Mouse (Mus musculus) monocyte, adult 2 months (primary cell): ENCODE results near the gene Mlycd.

ENCODE experiments used
- DNase-seq, 2 experiments: peaks; one replicate each; pipeline ENCODE4 v3.0.0; 2022; ENCODE audit warnings: low spot score in 2 of 2, low read depth in 1 of 2

Gene Mlycd

DNA sequence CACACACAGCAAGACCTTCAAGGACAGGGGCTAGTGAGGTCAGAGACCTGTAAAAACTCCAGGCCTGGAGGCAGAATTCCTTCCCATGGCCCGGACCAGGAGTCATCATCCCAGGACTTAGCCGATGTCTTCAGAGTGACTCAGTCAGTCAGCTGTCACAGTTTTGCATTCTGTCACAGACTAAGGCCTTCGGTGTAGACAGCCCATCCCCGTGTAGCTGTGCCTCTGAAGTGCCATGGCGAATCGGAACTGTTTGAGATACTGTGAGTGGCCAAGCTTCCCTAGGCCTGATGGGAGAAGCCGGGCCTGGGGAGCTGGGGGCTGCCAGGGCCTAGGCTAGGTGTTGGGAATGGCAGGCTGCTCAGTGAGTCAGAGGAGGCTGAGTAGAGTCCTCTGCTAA, 36.0 kb downstream of the Mlycd start:
- DNase-seq, result no peak

DNA sequence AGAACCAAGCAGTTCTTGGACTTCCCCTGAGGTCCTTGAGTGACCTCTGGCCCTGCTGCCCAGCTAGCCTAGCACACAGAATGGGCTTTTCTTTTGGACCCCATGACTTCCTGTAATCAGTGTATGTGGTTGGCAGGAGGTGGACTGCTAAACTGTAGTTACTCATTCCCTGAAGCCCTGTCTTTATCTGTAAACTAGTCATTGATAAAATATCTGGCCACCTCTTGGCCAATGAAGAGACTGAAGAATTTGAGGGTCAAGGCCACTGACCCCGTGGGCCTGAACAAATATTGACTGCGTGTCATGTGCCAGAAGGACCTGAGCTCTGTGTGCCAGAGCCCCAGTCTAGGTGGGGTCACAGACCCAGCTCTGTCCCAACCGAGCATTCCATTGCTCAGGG, 37.7 kb downstream of the Mlycd start:
- no peak for DNase-seq

DNA sequence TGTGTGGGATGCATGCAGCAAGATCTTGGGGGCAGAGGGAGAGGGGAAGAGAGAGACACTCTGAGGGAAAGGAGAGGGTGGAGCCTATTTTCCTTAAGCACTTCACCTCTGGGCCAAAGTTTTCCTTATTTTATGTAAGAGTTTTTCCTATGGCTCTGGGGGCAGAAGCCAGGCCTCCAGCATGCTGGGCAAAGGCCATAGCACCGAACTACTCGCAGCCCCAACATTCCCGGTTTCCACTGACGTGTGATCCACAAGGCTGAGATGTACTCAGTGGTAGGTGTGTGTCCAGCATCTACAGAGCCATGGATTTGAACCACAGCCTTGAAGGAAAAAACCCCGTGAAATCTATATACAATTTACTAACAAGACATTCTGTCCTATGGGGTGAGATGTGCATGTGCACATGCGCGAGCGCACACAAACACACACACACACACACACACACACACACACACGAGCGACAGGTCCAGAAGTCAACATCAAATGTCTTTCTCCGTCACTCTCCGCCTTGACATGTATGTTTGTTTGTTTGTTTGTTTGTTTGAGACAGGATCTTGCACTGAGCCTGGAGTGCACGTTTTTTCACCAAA, 39.0 kb downstream of the Mlycd start, which contains the start of gene Osgin1:
Gene Osgin1, plus strand, starts transcription at position 543 of the 593 bp plus-strand sequence.
- DNase-seq, result no peak

DNA sequence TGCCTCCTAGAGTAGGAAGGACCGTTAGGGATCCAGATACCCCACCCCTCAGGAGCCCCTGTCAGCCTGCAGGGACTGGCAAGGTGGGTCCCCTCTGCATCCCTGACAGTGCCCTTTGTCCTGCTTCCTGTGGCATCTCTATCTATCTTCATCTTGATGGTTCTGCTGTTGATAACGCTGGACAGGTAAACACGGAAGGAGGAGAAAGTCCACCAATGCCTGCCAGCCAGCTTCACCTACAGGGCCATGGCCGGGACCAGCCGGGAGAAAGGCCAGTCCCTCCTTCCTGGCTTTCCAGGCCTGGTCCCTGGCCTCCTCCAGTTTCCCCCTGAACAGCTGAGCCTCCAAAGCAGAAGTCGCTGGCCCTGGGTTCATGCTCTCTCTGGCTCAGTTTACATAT, 39.9 kb downstream of the Mlycd start:
- no peak for DNase-seq

DNA sequence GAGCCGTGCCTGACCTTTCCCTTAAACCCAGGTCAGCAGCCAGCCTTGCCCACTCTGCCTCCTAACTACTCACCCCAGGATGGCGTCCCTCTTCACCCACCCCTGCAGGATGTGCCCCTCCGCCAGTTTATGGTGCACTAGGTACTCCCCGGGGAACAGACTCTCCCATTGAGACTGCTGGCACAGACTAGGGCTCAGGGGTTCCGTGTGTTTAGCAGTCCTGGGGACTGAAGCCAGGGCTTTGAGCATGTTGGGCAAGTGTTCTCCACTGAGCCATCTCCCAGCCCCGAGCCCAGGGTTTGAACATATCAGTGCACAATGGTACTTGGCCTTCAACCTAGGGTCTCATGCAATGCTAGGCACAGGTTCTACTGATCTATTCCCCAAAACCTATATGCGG, 40.8 kb downstream of the Mlycd start:
- no peak for DNase-seq

DNA sequence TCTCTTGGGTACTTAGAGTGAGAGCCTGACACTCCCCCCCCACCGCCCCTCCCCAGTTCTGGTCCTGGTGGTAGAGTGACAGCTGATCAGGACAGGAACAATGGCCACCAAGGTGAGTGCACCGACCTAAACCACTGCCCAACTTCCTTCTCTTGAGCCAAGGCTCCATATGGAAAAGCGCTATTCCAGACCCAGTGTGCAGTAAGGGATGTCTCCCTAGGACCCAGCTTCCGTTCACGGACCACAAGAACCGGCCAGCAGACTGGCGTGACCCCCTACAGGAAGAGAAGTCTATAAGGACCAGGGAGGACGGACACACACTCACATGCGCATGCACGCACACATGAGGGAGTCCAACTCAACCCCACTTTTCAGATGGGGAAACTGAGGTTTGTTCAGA, 41.7 kb downstream of the Mlycd start:
- DNase-seq, result no peak

DNA sequence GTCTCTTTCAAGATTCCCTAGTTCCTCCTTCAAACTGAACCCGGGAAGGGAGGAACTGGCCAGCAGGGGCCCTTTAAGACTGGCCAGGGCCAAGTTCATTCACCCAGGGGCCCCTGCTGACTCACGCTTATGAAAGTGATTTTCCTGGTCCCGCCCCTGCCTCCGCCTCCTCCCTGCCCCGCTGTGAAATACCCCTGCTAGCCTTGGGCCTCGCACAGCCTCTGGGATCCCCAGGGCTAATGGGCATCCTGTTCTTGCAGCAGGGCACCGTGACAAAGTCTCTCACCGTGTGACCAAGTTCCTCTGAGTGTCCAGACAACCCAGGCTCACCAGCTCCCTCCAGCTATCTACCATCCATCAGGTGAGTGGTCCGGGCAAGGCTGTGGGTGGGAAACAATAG, 42.3 kb downstream of the Mlycd start:
- DNase-seq, result peak; percentile 71 to 84

DNA sequence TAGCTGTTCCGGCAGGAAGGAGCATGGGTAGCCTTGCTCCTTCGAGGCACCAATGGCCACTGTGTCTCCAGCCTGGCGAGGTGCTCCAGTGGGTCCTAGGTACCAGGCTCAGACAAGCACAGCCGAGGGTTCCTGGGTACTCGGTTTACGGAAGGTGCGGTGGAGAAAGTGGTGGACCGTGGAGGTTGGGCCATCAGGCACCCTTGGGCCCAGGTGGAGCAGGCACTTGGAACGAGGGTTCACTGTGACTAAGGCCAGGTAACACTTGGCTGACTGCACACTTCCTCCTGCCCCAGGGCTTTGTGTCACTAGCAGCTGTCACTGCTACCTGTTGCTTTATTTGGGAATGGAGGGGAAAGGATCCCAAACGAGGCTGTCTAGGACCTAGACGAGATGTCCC, 42.8 kb downstream of the Mlycd start:
- DNase-seq, result no peak

DNA sequence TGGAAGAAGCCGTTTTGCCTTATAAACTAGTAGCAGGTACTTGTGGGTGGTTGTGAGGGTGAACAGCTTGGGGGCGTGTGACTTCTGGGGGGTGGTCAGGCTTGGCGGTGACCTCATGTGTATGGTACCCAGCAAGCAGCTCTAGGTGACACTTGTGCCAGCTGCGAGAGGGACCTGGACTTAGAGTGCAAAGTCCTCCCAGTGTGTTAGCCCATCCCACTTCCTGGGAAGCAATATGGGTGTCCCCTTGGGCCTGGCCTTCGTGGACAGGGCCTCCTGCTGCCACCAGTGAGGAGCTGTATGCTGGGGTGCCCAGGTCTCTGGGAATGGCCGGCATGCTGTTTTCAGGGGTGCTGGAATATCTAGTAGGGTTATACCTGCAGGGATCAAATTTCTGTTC, 44.2 kb downstream of the Mlycd start:
- no peak for DNase-seq

DNA sequence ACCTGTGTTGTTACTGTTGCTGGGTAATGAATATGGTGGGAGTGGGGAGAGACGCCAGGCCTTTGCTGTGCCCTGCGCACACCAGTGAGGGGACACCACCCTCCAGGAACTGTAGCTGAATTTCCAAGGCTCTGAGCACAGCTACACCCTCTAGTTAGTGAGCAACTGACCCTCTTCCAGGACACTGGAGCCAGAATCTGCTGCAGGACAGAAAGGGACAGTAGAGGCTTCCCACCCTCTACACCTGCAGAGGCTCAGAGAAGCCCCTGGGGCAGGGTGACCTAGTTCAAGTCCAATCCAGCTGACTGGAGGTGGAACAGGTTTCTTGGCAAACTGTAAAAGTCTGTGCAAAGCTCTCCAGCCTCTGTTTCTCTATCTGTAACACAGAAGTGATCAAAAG, 44.7 kb downstream of the Mlycd start:
- no peak for DNase-seq

DNA sequence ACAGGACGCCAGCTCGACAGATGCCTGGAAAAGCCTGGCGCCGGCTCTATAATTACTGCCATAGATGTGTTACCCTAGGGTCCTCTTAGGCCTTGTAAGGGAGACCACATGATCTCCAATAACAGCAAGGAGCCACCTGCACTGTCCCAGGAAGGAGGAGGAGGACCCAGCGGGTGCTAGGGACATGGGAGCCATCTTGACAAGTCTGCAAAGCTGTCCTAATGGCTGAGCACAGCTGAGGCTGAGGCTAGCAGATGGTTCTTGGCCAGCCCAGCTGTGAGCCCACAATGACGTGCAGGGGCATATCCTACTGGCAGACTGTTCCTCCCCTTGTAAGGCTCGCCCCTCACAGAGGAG, 45.2 kb downstream of the Mlycd start:
- DNase-seq, result no peak

DNA sequence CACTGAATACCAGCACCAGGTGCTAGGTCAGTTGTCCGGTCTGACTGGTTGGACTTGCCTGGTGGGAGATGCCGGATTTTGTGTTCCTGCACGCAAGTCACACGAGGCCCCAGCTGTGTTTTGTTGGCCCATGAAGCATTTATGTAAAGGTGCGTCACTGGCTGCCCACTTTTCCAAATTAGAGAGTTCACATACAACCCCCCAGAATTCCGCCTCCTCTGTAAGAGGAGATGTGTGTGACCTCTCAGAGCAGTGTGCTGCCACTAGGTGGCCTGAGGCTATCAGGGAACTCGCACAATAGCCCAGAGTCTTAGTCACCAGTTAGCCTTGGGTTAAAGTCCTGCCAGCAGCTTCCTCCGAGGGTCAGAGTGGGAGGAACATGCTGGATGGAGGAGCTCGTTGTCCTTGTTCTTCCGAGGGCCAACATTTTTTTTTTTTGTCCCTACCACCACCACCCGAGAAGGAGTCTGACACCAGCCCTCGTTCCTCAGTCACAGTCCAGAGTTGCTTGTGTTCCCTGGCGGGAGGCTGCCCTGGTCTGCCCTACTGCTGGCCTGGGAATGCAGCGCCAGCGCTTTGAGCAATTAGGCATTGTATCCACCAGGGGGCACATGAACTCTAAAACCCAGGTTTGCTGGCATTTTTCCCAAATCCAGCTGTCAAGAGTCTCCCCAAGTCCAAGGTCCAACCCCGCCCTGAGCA, 45.7 kb downstream of the Mlycd start:
- DNase-seq, result peak in 1 of 2 experiments; percentile 45

DNA sequence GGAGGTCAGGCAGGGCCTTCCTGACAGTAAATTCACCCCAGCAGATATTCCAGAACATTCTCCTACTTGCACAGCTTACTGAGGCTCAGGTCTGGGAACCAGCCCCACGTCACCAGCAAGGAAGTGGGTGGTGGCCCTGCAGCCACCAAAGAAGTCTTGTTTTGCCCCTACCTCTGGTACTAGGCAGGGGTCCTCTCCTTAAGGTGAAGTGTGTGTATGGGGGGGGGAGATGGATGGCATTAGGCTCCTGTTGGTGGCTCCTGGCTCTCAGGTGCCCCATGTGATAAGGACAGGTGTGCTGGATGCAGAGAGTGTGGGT, 46.2 kb downstream of the Mlycd start:
- DNase-seq, result no peak

DNA sequence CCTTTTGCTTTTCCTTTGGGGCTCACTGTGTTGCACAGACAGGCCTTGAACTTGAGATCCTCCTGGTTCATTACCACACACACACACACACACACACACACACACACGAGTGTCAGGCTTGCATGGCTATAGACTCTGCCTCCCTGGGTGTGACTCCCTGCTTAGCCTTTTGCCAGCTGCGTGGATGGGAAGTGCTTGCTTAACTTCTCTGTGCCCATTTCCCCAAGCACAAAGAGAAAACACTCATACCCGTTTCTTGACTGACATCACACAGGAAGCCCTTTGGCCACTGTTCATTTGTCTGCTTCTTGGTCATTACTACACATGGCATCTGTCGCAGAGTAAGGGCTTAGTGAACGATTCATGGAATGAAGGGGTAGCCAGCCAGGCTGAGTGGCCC, 47.3 kb downstream of the Mlycd start:
- DNase-seq, result no peak

DNA sequence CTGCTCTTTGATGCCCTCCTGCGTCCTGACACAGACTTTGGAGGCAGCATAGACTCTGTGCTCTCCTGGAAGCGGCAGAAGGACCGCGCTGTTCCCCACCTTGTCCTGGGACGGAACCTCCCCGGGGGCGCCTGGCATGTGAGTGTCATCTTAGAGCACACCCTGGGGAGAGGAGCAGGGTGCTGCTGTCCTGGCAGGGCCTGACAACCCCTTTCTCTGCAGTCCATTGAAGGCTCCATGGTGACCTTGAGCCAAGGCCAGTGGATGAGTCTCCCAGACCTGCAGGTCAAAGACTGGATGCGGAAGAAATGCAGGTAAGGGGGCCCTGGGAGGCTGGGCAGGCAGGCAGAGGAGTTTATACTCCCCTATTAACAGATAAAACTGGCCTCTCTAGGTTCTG, 48.3 kb downstream of the Mlycd start:
- no peak for DNase-seq

DNA sequence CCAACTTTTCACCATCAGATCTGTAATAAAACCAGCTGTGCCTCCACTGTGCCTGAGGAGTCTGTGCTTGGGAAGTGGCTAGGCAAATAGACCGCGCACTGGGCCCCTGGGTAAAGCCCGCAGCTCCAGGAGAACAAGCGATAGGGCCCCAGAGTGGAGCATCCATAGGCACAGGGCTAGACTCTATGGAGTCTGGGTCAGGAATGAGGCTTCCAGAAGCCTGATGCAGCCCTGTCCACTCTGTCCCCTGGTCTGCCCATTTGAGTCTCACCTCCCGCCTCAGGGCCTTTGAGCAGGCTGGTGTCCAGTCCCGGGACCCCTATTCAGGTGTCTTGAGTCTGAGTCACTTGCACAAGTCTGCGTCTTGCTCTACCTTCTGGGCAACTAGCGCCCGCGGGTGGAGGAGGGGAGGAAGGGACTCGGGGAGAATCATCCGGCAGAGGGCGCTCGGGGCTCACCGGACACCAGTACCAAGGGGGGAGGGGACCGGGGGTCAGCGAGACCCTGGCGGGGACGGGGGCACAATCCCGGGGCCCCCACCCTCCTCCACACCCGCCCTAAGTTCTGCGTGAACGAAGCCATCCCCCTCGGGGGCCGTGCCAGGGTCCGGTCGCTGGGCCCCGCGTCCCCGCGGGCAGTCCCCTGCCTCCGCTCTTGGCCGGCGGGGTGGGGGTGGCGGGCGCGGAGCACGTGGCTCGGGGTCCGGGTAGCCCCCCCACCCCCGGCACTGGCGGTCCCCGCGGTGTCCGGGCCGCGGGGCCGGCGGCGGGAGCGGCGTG, 51.7 kb downstream of the Mlycd start, which contains the start of gene Necab2:
Gene Necab2, plus strand, starts transcription at position 509 of the 779 bp plus-strand sequence.
- DNase-seq, result peak in 1 of 2 experiments; percentile 38

DNA sequence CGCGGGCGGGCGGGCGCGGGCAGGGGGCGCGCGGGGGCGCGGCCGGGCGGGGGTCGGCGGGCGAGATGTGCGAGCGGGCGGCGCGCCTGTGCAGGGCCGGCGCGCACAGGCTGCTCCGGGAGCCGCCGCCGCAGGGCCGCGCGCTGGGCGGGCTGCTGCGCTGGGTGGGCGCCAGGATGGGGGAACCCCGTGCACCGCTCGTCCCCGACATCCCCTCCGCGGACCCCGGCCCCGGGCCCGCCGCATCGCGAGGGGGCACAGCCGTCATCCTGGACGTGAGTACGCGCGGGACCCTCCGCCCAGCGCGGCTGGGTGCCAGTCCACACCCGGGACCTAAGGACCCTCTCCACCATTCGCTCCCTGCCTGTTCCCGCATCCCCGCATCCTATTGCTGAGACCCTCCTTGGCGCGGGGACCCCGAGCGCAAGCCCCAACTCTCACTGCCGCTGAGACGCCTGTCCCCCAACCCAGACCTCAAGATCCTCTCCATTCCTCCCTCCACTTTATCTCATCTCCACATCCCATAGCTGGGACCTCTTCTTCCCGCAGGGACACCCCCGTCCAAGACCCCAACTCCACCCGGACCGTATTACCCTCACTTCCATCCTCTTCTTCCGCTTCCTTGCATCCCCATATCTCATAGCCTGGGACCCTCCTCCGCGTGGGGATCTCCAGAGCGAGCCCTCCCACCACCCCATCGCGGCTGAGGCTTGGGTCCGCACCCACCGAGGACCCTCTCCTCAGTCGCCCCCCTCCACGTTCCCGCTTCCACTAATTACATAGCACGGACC, 52.5 kb downstream of the Mlycd start:
- DNase-seq, result no peak

DNA sequence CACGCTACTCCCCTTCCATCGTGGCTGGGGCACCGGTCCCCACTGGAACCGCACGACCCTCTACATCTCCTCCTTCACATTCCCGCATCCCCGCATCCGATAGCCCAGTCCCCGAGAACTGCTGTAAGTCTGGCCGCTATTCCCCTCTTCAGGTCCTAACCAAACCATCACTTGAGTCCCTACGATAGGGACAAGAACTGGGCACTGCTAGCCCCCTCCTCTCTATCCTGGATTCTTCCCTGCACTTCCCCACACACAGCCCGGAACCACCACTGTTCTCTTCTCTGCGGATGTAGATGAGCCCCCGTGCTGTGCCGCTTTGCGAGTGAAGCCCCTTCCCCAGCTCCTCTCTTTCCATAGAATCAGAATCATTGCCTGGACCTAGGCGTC, 53.1 kb downstream of the Mlycd start:
- no peak for DNase-seq

DNA sequence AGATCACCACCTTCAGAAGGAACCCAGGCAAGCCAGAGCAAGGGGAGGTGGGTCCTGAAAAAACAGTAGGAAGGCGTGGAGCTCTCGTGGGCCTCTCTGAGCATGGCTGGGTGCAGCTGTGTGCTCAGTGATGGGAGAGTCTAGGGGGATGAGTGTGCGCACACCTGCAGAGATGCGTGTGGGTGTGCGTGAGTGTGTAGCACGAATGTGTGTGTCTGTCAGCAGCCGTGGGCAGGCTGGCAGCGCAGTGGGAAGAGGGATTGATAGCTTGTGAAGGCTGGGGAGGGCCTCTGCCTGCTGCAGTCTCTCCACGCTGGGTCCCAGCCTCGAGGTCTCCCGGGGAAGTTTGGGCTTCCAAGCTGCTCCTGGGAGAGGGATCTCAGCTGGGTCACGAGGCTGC, 54.9 kb downstream of the Mlycd start:
- no peak for DNase-seq

DNA sequence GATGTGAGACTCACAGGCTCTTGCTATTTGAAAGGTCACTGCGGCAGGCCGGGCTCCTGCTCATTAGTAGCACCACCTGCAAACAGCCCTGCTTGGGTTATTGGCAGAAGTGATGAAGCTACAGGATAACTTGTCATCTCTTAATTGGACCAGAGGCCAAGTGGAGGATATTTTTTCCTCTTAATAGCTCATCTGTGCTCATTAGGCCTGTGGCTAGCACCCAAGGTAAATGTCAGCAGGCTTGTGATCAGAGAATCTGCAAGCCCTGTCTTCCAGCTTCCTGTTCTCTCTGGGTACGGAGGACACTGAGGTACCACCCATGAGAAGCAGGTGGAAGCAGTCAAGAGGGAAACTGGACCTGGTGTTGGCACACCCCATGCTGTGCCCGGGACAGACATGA, 56.5 kb downstream of the Mlycd start:
- DNase-seq, result no peak

DNA sequence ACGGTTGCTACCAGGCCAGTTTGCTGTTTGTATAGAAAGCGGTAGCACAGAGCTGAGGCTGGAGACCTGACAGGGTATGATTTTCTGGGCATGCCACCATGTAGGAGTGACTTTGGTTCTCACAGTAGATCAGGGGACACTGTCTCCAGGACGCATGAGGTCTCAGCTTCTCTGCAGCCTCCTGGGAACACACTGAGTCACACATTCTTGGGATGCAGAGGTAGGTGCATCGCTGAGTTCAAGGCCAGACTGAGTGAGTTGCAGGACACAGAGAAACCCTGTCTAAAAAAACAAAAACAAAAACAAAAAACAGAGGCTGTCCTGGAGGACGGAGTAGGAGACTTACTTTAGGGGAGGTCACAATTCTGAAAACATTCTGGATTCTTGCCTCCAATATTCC, 58.2 kb downstream of the Mlycd start:
- DNase-seq, result no peak

DNA sequence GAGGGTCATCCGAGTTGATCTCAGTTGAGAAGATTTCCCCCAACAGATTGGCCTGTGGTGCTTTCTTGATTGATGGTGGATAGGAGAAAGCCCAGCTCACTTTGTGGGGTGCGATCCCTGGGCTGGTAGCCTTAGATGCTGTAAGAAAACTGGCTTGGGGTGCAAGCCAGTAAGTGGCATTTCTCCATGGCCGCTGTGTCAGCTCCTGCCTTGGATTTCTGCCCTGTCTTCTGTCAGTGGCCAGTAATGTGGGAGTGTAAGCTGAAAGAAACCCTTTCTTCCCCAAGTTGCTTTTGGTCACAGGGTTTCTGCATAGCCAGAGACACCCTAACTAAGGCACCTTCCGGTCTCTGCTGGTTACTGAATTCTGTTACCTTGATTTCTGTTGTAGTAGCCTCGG, 61.4 kb downstream of the Mlycd start:
- no peak for DNase-seq
